Mouse (Mus musculus) activated CD4-positive, CD25-positive, alpha-beta regulatory T cell, adult 4 months (primary cell): ENCODE results near the gene Msl3l2. TPM values are rescaled to one million over a fixed set of nuclear protein-coding genes. Genes with fewer than 3 reads are reported as not detected.

Experiments
- polyA plus RNA-seq, 2 experiments: library from polyadenylated mRNA; unstranded; fragments of 100-300 nt; shearing (Covaris generic); gene quantifications; one replicate each; pipeline ENCODE4 v1.2.1; 2017

Gene Msl3l2
- polyA plus RNA-seq, 2 experiments from 2014 or later = 2.0 to 2.1 TPM

Other genes with a start within 250 kb of the Msl3l2 start
- 1 to 10 TPM; 1.3 to 1.4 TPM for gene Tbc1d32, start 121.8 kb downstream of the Msl3l2 start, polyA plus RNA-seq